Mouse (Mus musculus) thymus, adult 2 months (tissue): ENCODE measurements around the gene Acvrl1. TPM values are rescaled to one million over a fixed set of nuclear protein-coding genes. Genes with fewer than 3 reads are reported as not detected.

Source experiments
- DNase-seq: peaks from one replicate; pipeline ENCODE4 v3.0.0; 2021
- H3K27ac ChIP-seq: fragments of 200-500 bp; 2 replicates; pipeline ENCODE4 v1.5.1; 2012; ENCODE audit warnings: low read length, control low read depth; ENCODE audit not compliant: control insufficient read depth, insufficient read depth
- H3K27me3 ChIP-seq: fragments of 200-500 bp; 2 replicates; pipeline ENCODE4 v1.6.1; 2012; ENCODE audit warnings: mild to moderate bottlenecking, low read length, moderate library complexity, mixed read lengths; ENCODE audit not compliant: control insufficient read depth, insufficient read depth
- H3K36me3 ChIP-seq: fragments of 200-500 bp; 2 replicates; pipeline ENCODE4 v1.6.1; 2012; ENCODE audit warnings: mild to moderate bottlenecking, low read length, moderate library complexity; ENCODE audit not compliant: control insufficient read depth, insufficient read depth
- H3K4me1 ChIP-seq: fragments of 200-500 bp; replicated peaks from 2 replicates; pipeline ENCODE4 v1.6.1; 2012; ENCODE audit warnings: low read length; ENCODE audit not compliant: control insufficient read depth, insufficient read depth
- H3K4me3 ChIP-seq: fragments of 200-500 bp; 2 replicates; pipeline ENCODE4 v1.5.1; 2012; ENCODE audit warnings: mild to moderate bottlenecking, low read length, control low read depth, moderate library complexity; ENCODE audit not compliant: control insufficient read depth, insufficient read depth
- CTCF ChIP-seq: fragments of 200-500 bp; IDR thresholded peaks from 2 replicates; pipeline ENCODE4 v1.5.1; 2012; ENCODE audit warnings: mild to moderate bottlenecking, control low read depth, low read length, moderate library complexity, borderline replicate concordance; ENCODE audit not compliant: control insufficient read depth, poor library complexity, insufficient read depth; ENCODE audit errors: extremely low read depth
- POLR2A ChIP-seq: fragments of 200-500 bp; IDR thresholded peaks from 2 replicates; pipeline ENCODE4 v1.6.1; 2012; ENCODE audit warnings: mild to moderate bottlenecking, low read length, control low read depth, moderate library complexity; ENCODE audit not compliant: control insufficient read depth, poor library complexity, insufficient read depth; ENCODE audit errors: extremely low read depth
- WGBS: fragments of 180-500 bp; shearing (Covaris S2); methylation state at CpG from one replicate; pipeline ENCODE4 v1.1.7; 2018; 5-methylcytosine and 5-hydroxymethylcytosine counted together
- polyA plus RNA-seq: library from polyadenylated mRNA; depleted of rRNA; stranded (reverse); fragments of >200 nt; gene quantifications from 2 replicates; pipeline ENCODE4 v1.2.3, GENCODE M21; 2012

Acvrl1 gene
- polyA plus RNA-seq, 1 experiment, result 34.2 TPM

- peaks cover 27% of the 10 kb centered on the region for H3K4me1 ChIP-seq
Observed at GRCm38 (mm10) chr15:101140587-101140986, 12.3 kb downstream of the Acvrl1 start.

GRCm38 (mm10) chr15:101141061-101141541 is 12.8 kb downstream of the Acvrl1 start:
- Histone ChIP-seq H3K27ac (no peak overlapping the region), H3K36me3 (no peaks in the 10 kb centered on the region), H3K27me3 (no peaks in the 10 kb centered on the region), H3K4me1 (peaks cover 27% of the 10 kb centered on the region), H3K4me3 (no peak overlapping the region)
- TF ChIP-seq CTCF, result no peak
- no peak for TF ChIP-seq POLR2A
- WGBS, result 6% methylated on average over 9 of the region's 14 CpGs
- DNase-seq, result peak; percentile 63

More at GRCm38 (mm10) chr15:101140587-101140986, 12.3 kb downstream of the Acvrl1 start:
- Histone ChIP-seq H3K4me3 (no peak overlapping the region), H3K27ac (no peak overlapping the region), H3K36me3 (no peaks in the 10 kb centered on the region), H3K27me3 (no peaks in the 10 kb centered on the region)
- no peak for TF ChIP-seq CTCF
- TF ChIP-seq POLR2A, result no peak
- WGBS, result 69% methylated on average over 6 of the region's 6 CpGs
- no peak for DNase-seq

- WGBS, result 85% methylated on average over 8 of the region's 8 CpGs
- no peak for TF ChIP-seq CTCF
- no peak for TF ChIP-seq POLR2A
- no peaks in the 10 kb centered on the region for H3K27me3 ChIP-seq
- no peaks in the 10 kb centered on the region for H3K36me3 ChIP-seq
- H3K4me3 ChIP-seq, result no peak overlapping the region
- H3K4me1 ChIP-seq, result peaks cover 43% of the 10 kb centered on the region
- H3K27ac ChIP-seq, result no peak overlapping the region
- DNase-seq, result no peak
Observed at GRCm38 (mm10) chr15:101142672-101143071, 14.3 kb downstream of the Acvrl1 start.

GRCm38 (mm10) chr15:101143494-101143893 is 15.2 kb downstream of the Acvrl1 start:
- TF ChIP-seq CTCF (no peak), POLR2A (no peak)
- H3K4me1 ChIP-seq, result peaks cover 50% of the 10 kb centered on the region
- no peaks in the 10 kb centered on the region for H3K36me3 ChIP-seq
- WGBS, result 89% methylated on average over 8 of the region's 8 CpGs
- H3K4me3 ChIP-seq, result no peak overlapping the region
- no peak for DNase-seq
- H3K27me3 ChIP-seq, result no peaks in the 10 kb centered on the region
- H3K27ac ChIP-seq, result no peak overlapping the region

GRCm38 (mm10) chr15:101144176-101144575 is 15.9 kb downstream of the Acvrl1 start:
- H3K4me1 ChIP-seq, result peaks cover 50% of the 10 kb centered on the region
- no peaks in the 10 kb centered on the region for H3K27me3 ChIP-seq
- DNase-seq, result no peak
- H3K36me3 ChIP-seq, result no peaks in the 10 kb centered on the region
- TF ChIP-seq CTCF, result no peak
- no peak for TF ChIP-seq POLR2A
- WGBS, result 80% methylated on average over 5 of the region's 5 CpGs
- no peak overlapping the region for H3K27ac ChIP-seq
- no peak overlapping the region for H3K4me3 ChIP-seq

- Histone ChIP-seq H3K27ac (no peak overlapping the region), H3K4me1 (peaks cover 45% of the 10 kb centered on the region), H3K4me3 (no peak overlapping the region), H3K27me3 (no peaks in the 10 kb centered on the region), H3K36me3 (no peaks in the 10 kb centered on the region)
- DNase-seq, result no peak
- TF ChIP-seq POLR2A (no peak), CTCF (no peak)
- WGBS, result 80% methylated on average over 8 of the region's 8 CpGs
Observed at GRCm38 (mm10) chr15:101144779-101145178, 16.5 kb downstream of the Acvrl1 start.

GRCm38 (mm10) chr15:101145424-101146099 is 17.2 kb downstream of the Acvrl1 start:
- H3K36me3 ChIP-seq, result no peaks in the 10 kb centered on the region
- no peaks in the 10 kb centered on the region for H3K27me3 ChIP-seq
- no peak for TF ChIP-seq POLR2A
- TF ChIP-seq CTCF, result peak; percentile 88
- 5% methylated on average over 19 of the region's 19 CpGs for WGBS
- peak; percentile 95 for DNase-seq
- peak overlapping the region; percentile 16 for H3K4me3 ChIP-seq
- H3K4me1 ChIP-seq, result peaks cover 40% of the 10 kb centered on the region
- H3K27ac ChIP-seq, result no peak overlapping the region
